Mouse (Mus musculus): ENCODE measurements at regions not wholly inside any gene's neighbourhood (a gene's known extent, or its start where the extent isn't known, plus 50 kb on each side); places are given as distances from the start of the nearest gene placed in this dataset.

GRCm38 (mm10) chr1:35811380-35811779, 256.8 kb upstream of the Hs6st1 start:
- no peak for TF ChIP-seq USF1 (IDR thresholded peaks at IDR 0.05; ENCODE audit: low read depth)
- no peak for TF ChIP-seq POLR2A (IDR thresholded peaks at IDR 0.05; ENCODE audit: insufficient read length, low read depth)
